Mouse (Mus musculus): ENCODE measurements at regions not wholly inside any gene's neighbourhood (a gene's known extent, or its start where the extent isn't known, plus 50 kb on each side); places are given as distances from the start of the nearest gene placed in this dataset.

DNA sequence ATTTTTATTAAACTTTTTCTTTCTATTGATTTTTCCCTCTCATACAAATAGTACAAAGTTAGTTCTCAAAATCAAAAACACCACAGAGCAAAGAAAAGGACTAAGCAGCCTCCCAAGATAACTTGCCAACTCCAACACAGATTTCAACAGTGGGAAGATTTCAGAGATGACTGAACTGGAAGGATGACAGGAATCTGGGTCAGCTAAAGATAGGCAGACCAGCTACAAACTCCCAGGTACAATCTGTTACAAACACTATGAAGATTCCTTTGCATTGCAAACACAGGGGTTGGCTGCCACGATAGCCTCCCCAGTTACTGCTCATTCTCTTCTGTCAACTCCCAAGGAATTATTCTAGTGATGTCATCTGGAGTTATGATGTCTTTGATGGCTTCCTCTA lies 226.8 kb upstream of the Zfp462 start:
- TF ChIP-seq E2F4 (IDR thresholded peaks at IDR 0.05; ENCODE audit: insufficient replicate concordance, low read depth, low read length) (no peak), CTCF (conservative IDR thresholded peaks at IDR 0.05 in 1 of 2, IDR thresholded peaks at IDR 0.05 in 1 of 2; ENCODE audit: low read depth in 2 of 2, low read length in 2 of 2) (no peak), MXI1 (IDR thresholded peaks at IDR 0.05; ENCODE audit: low read depth, low read length) (no peak), KAT2A (IDR thresholded peaks at IDR 0.05; ENCODE audit: insufficient replicate concordance, low read length) (no peak), POLR2A (IDR thresholded peaks at IDR 0.05; ENCODE audit: low read depth, low read length) (no peak), JUND (conservative IDR thresholded peaks at IDR 0.05; ENCODE audit: low read depth, low read length) (no peak), CHD2 (IDR thresholded peaks at IDR 0.05; ENCODE audit: low read length) (no peak), GABPA (IDR thresholded peaks at IDR 0.05; ENCODE audit: insufficient replicate concordance, low read depth, low read length) (no peak), ZC3H11A (IDR thresholded peaks at IDR 0.05; ENCODE audit: low read depth, low read length) (no peak), CHD1 (IDR thresholded peaks at IDR 0.05; ENCODE audit: low read depth, low read length) (no peak)
